32 mouse cellular contexts compared by ENCODE assay signal in genomic region chr11:82173491-82173890, GRCm38 (mm10). TPM values are rescaled to one million over a fixed set of nuclear protein-coding genes. Genes with fewer than 3 reads are reported as not detected.
DNase-seq lines count a peak whose midpoint lies in the region; TF ChIP-seq lines count a peak whose summit lies in the region.
"Had no signal": no experiment of that assay in that cellular context is flagged by ENCODE, and none has a peak within 500 bp of the region (broad histone marks: within the 10 kb centered on the region; RNA-seq: fewer than 3 reads in every experiment).

No protein-coding gene starts in this region.

- H3K4me3 ChIP-seq in macrophage (ENCODE audit: inconsistent target) = no peak overlapping the region
- H3K4me3 ChIP-seq in thymus, adult 2 months (ENCODE audit: control insufficient read depth, insufficient read depth, low read length) = no peak overlapping the region
- H3K4me3 ChIP-seq: embryonic facial prominence, embryonic 10.5 days; embryonic facial prominence, embryonic 13.5 days; erythroblast, embryonic 14.5 days; forebrain, embryonic 12.5 days; heart, embryonic 13.5 days; hindbrain, embryonic 12.5 days; hindbrain, embryonic 15.5 days had no signal

- H3K27me3 ChIP-seq in thymus, adult 2 months (ENCODE audit: control insufficient read depth, insufficient read depth, low read length) = no peaks in the 10 kb centered on the region
- H3K27me3 ChIP-seq: hindbrain, embryonic 12.5 days; hindbrain, embryonic 15.5 days had no signal

- no peak for TF ChIP-seq CTCF in thymus, adult 2 months (IDR thresholded peaks at IDR 0.05; ENCODE audit: borderline replicate concordance, control insufficient read depth, extremely low read depth, insufficient read depth, low read length, poor library complexity)

- no peaks in the 10 kb centered on the region for H3K79me2 ChIP-seq in macrophage (ENCODE audit: inconsistent target)

- peak overlapping the region; percentile 61 for H3K27ac ChIP-seq in macrophage
- no peak overlapping the region for H3K27ac ChIP-seq in thymus, adult 2 months (ENCODE audit: control insufficient read depth, insufficient read depth, low read length)
- H3K27ac ChIP-seq: embryonic facial prominence, embryonic 10.5 days; embryonic facial prominence, embryonic 13.5 days; forebrain, embryonic 12.5 days; heart, embryonic 13.5 days; hindbrain, embryonic 12.5 days; hindbrain, embryonic 15.5 days had no signal

- WGBS in macrophage (ENCODE audit: missing documents) = 96% methylated on average over 2 of the region's 2 CpGs
- 91% methylated on average over 2 of the region's 2 CpGs for WGBS in thymus, adult 2 months

- TF ChIP-seq POLR2A in thymus, adult 2 months (IDR thresholded peaks at IDR 0.05; ENCODE audit: control insufficient read depth, extremely low read depth, insufficient read depth, low read length, poor library complexity) = no peak

- H3K36me3 ChIP-seq in macrophage (ENCODE audit: inconsistent target) = no peaks in the 10 kb centered on the region
- H3K36me3 ChIP-seq in thymus, adult 2 months (ENCODE audit: control insufficient read depth, insufficient read depth, low read length) = no peaks in the 10 kb centered on the region
- H3K36me3 ChIP-seq: embryonic facial prominence, embryonic 10.5 days; embryonic facial prominence, embryonic 13.5 days; forebrain, embryonic 12.5 days; heart, embryonic 13.5 days; hindbrain, embryonic 12.5 days; hindbrain, embryonic 15.5 days had no signal

- intact Hi-C loops in gastrocnemius, postnatal 14 days (cut with DNase I; ENCODE audit: low total_unique reads) = no loop called here
- intact Hi-C loops in heart, postnatal 14 days (cut with DNase I) = loop anchor here (10.0 kb wide), 1 partner anchor 539 kb away; no protein-coding TSS in a partner anchor
- intact Hi-C loops in heart, postnatal 10 days (cut with DNase I) = no loop called here

- peaks cover 7% of the 10 kb centered on the region for H3K4me1 ChIP-seq in thymus, adult 2 months (replicated peaks; ENCODE audit: control insufficient read depth, insufficient read depth, low read length)
- H3K4me1 ChIP-seq: embryonic facial prominence, embryonic 13.5 days; forebrain, embryonic 12.5 days; heart, embryonic 13.5 days; hindbrain, embryonic 12.5 days; hindbrain, embryonic 15.5 days had no signal

- DNase-seq in gastrocnemius, adult 18-20 months (ENCODE audit: low spot score) = peak; percentile 31
- DNase-seq in gastrocnemius, postnatal 14 days = no peak
- peak; percentile 94 for DNase-seq in heart, adult 11 months
- DNase-seq in heart, postnatal 14 days = no peak
- peak; percentile 24 to 33 for DNase-seq in heart, adult 9 months (ENCODE audit: low spot score in 2 of 2)
- DNase-seq in heart, postnatal 10 days = no peak
- DNase-seq in thymus, adult 2 months = no peak
- DNase-seq: adrenal gland, adult 8-10 months; adrenal gland, postnatal 25 days; cerebellum, adult 11-12 months; cerebellum, adult 8-10 months; cerebellum, postnatal 10 days; cerebellum, postnatal 36 days; embryo, embryonic 11 days; gastrocnemius, postnatal 10 days; kidney, adult 2 months had no signal

RNA-seq across cellular contexts. Expression of gene Ccl8, which starts 58.5 kb away (rescaled TPM):
- total RNA-seq in gastrocnemius, adult 18-20 months (2021) = under 1 TPM; 0.50 to 1.00 TPM
- total RNA-seq in gastrocnemius, postnatal 14 days (2021) = under 1 TPM; 0.62 to 0.66 TPM
- not detected for total RNA-seq in heart, postnatal 14 days (2021)
- total RNA-seq in heart, postnatal 10 days (2021) = not detected
- 10 to 100 TPM in 7 of 26 experiments, 1 to 10 TPM in 10, not detected in 9; 2.5 to 36.0 (median 8.0) TPM for total RNA-seq in macrophage (2018; cell fraction: chromatin; rRNA removed)
- total RNA-seq in macrophage (2018; cell fraction: cytosol; rRNA removed) = 100 to 1,000 TPM in 13 of 26 experiments, 10 to 100 TPM in 13; 17.8 to 583 (median 120) TPM
- 100 to 1,000 TPM in 9 of 26 experiments, 10 to 100 TPM in 9, 1 to 10 TPM in 8; 3.1 to 229 (median 43.6) TPM for total RNA-seq in macrophage (2018; cell fraction: nucleus; rRNA removed)
- polyA plus RNA-seq in macrophage (2018) = 26.9 to 107 TPM (median 52.2 TPM) in 3 replicates
- polyA plus RNA-seq in thymus, adult 2 months (2012; rRNA removed) = 14.9 and 23.5 TPM in 2 replicates
- total RNA-seq: adrenal gland, postnatal 25 days; ES-E14; granulocyte monocyte progenitor cell, adult 5-6 weeks; hematopoietic stem cell, adult 5-6 weeks had no signal
- polyA plus RNA-seq: brain, embryonic 14.5 days; cortical plate, adult 2 months; embryonic facial prominence, embryonic 10.5 days; embryonic facial prominence, embryonic 13.5 days; erythroblast, embryonic 14.5 days; forebrain, embryonic 12.5 days; forebrain, embryonic 16.5 days; heart, embryonic 13.5 days; hindbrain, embryonic 12.5 days; hindbrain, embryonic 15.5 days; intestine, embryonic 14.5 days; intestine, postnatal 0 days had no signal

Comparison
In these comparisons a context has a peak if more than half of its experiments do, and no peak if none do; other contexts are left out.
1. DNase-seq: peak in gastrocnemius, adult 18-20 months (single experiment), heart, adult 11 months (single experiment) and heart, adult 9 months (2 of 2); none in gastrocnemius, postnatal 14 days (single experiment), heart, postnatal 14 days (0 of 2), heart, postnatal 10 days (0 of 2) and thymus, adult 2 months (single experiment).